Mouse (Mus musculus) liver, embryonic 11.5 days (tissue): ENCODE results near the gene Gm28048. TPM values are rescaled to one million over a fixed set of nuclear protein-coding genes. Genes with fewer than 3 reads are reported as not detected.

ENCODE experiments used
- ATAC-seq: fragments of 200-750 bp; cut with Nextera tagmentation; replicated peaks from 2 replicates; pipeline ENCODE4 v1.8.0; 2017; ENCODE audit warnings: moderate number of reproducible peaks, mild to moderate bottlenecking, moderate TSS enrichment, moderate library complexity; ENCODE audit not compliant: low FRiP score
- DNase-seq: peaks from one replicate; pipeline ENCODE4 v3.0.0-alpha.2; 2017; ENCODE audit warnings: low spot score
- H3K27ac ChIP-seq: fragments of 300-500 bp; sonication (generic); 2 replicates; pipeline ENCODE4 v1.5.1; 2014; ENCODE audit warnings: mild to moderate bottlenecking, low read depth, low read length, control low read depth
- H3K27me3 ChIP-seq: fragments of 300-500 bp; sonication (generic); replicated peaks from 2 replicates; pipeline ENCODE4 v1.6.1; 2014; ENCODE audit warnings: low read length, mixed read lengths; ENCODE audit not compliant: control insufficient read depth, insufficient read depth
- H3K36me3 ChIP-seq: fragments of 300-500 bp; sonication (generic); 2 replicates; pipeline ENCODE4 v1.6.1; 2014; ENCODE audit warnings: mild to moderate bottlenecking, low read length, moderate library complexity, mixed read lengths; ENCODE audit not compliant: control insufficient read depth, insufficient read depth
- H3K4me1 ChIP-seq: fragments of 300-500 bp; sonication (generic); replicated peaks from 2 replicates; pipeline ENCODE4 v1.6.1; 2014; ENCODE audit warnings: low read length, mixed read lengths; ENCODE audit not compliant: control insufficient read depth, insufficient read depth
- H3K4me2 ChIP-seq: fragments of 300-500 bp; sonication (generic); 2 replicates; pipeline ENCODE4 v1.6.1; 2014; ENCODE audit warnings: mild to moderate bottlenecking, control low read depth, moderate library complexity
- H3K4me3 ChIP-seq: fragments of 300-500 bp; sonication (generic); 2 replicates; pipeline ENCODE4 v1.5.1; 2014; ENCODE audit warnings: low read depth, low read length, control low read depth
- H3K9ac ChIP-seq: fragments of 300-500 bp; sonication (generic); 2 replicates; pipeline ENCODE4 v1.6.1; 2014; ENCODE audit warnings: low read depth, low read length, control low read depth
- H3K9me3 ChIP-seq: fragments of 300-500 bp; sonication (generic); 2 replicates; pipeline ENCODE4 v1.6.1; 2016; ENCODE audit warnings: low read length, inconsistent platforms, mixed read lengths; ENCODE audit not compliant: control insufficient read depth
- WGBS: fragments of 180-500 bp; shearing (Covaris S2); extraction: QIAGEN DNeasy Blood & Tissue Kit; methylation state at CpG from one replicate; pipeline ENCODE4 v1.1.7; 2014; 5-methylcytosine and 5-hydroxymethylcytosine counted together
- polyA plus RNA-seq: library from polyadenylated mRNA; unstranded; fragments of >200 nt; fragmentation: Nextera tagmentation; extraction: Ambion mirVana; gene quantifications from 2 replicates; pipeline ENCODE4 v1.2.1, GENCODE M21; 2014

The Gm28048 gene
- polyA plus RNA-seq, 1 experiment from 2014 or later, result 20.0 TPM

- H3K27ac ChIP-seq, result no peak overlapping the region
- H3K36me3 ChIP-seq, result no peaks in the 10 kb centered on the region
- H3K27me3 ChIP-seq, result no peaks in the 10 kb centered on the region
- H3K9ac ChIP-seq, result no peak overlapping the region
- H3K4me1 ChIP-seq, result peaks cover 17% of the 10 kb centered on the region
- ATAC-seq (no peak), DNase-seq (no peak)
- no peak overlapping the region for H3K4me2 ChIP-seq
- no peaks in the 10 kb centered on the region for H3K9me3 ChIP-seq
- 71% methylated on average over 5 of the region's 5 CpGs for WGBS
- no peak overlapping the region for H3K4me3 ChIP-seq
Observed at GRCm38 (mm10) chr11:22798916-22799315, 183.0 kb downstream of the Gm28048 start.

GRCm38 (mm10) chr11:22794734-22795133 is 187.2 kb downstream of the Gm28048 start:
- H3K27me3 ChIP-seq, result no peaks in the 10 kb centered on the region
- no peaks in the 10 kb centered on the region for H3K36me3 ChIP-seq
- no peak for DNase-seq
- H3K9ac ChIP-seq, result no peak overlapping the region
- 93% methylated on average over 1 of the region's 1 CpGs for WGBS
- H3K9me3 ChIP-seq, result no peaks in the 10 kb centered on the region
- no peak overlapping the region for H3K27ac ChIP-seq
- H3K4me1 ChIP-seq, result peaks cover 18% of the 10 kb centered on the region
- no peak overlapping the region for H3K4me3 ChIP-seq
- no peak for ATAC-seq
- H3K4me2 ChIP-seq, result no peak overlapping the region

- peak; percentile 86 for ATAC-seq
- H3K9ac ChIP-seq, result no peak overlapping the region
- peaks cover 18% of the 10 kb centered on the region for H3K4me1 ChIP-seq
- H3K36me3 ChIP-seq, result no peaks in the 10 kb centered on the region
- H3K27me3 ChIP-seq, result no peaks in the 10 kb centered on the region
- 65% methylated on average over 1 of the region's 1 CpGs for WGBS
- H3K27ac ChIP-seq, result peak overlapping the region; percentile 69
- DNase-seq, result no peak
- H3K4me3 ChIP-seq, result no peak overlapping the region
- no peaks in the 10 kb centered on the region for H3K9me3 ChIP-seq
- H3K4me2 ChIP-seq, result peak overlapping the region; percentile 35
Observed at GRCm38 (mm10) chr11:22793881-22794203, 188.0 kb downstream of the Gm28048 start.

GRCm38 (mm10) chr11:22793176-22793880 is 188.6 kb downstream of the Gm28048 start:
- 70% methylated on average over 3 of the region's 3 CpGs for WGBS
- Histone ChIP-seq H3K9me3 (no peaks in the 10 kb centered on the region), H3K36me3 (no peaks in the 10 kb centered on the region), H3K4me3 (no peak overlapping the region), H3K9ac (no peak overlapping the region), H3K27me3 (no peaks in the 10 kb centered on the region), H3K4me1 (peaks cover 18% of the 10 kb centered on the region), H3K4me2 (peak overlapping the region; percentile 35), H3K27ac (peak overlapping the region; percentile 69)
- ATAC-seq (peak; percentile 97), DNase-seq (no peak)

GRCm38 (mm10) chr11:22792149-22792548 is 189.7 kb downstream of the Gm28048 start:
- Histone ChIP-seq H3K9me3 (no peaks in the 10 kb centered on the region), H3K9ac (no peak overlapping the region), H3K27me3 (no peaks in the 10 kb centered on the region), H3K27ac (no peak overlapping the region), H3K4me3 (no peak overlapping the region), H3K36me3 (no peaks in the 10 kb centered on the region), H3K4me1 (peaks cover 18% of the 10 kb centered on the region), H3K4me2 (no peak overlapping the region)
- DNase-seq (no peak), ATAC-seq (no peak)
- WGBS, result 88% methylated on average over 1 of the region's 1 CpGs

- H3K27me3 ChIP-seq, result no peaks in the 10 kb centered on the region
- H3K9me3 ChIP-seq, result no peaks in the 10 kb centered on the region
- H3K27ac ChIP-seq, result no peak overlapping the region
- ATAC-seq (no peak), DNase-seq (no peak)
- H3K4me2 ChIP-seq, result no peak overlapping the region
- no peak overlapping the region for H3K4me3 ChIP-seq
- H3K4me1 ChIP-seq, result peaks cover 18% of the 10 kb centered on the region
- H3K36me3 ChIP-seq, result no peaks in the 10 kb centered on the region
- no peak overlapping the region for H3K9ac ChIP-seq
- 88% methylated on average over 5 of the region's 5 CpGs for WGBS
Observed at GRCm38 (mm10) chr11:22791726-22792125, 190.2 kb downstream of the Gm28048 start.

- H3K4me1 ChIP-seq, result 0 out of 2 replicates have a peak, but pooled peaks cover under 1% of the 10 kb centered on the region
- no peaks in the 10 kb centered on the region for H3K9me3 ChIP-seq
Observed at GRCm38 (mm10) chr11:22787833-22788232, 194.1 kb downstream of the Gm28048 start.

More at GRCm38 (mm10) chr11:22787833-22788232, 194.1 kb downstream of the Gm28048 start:
- WGBS, result 84% methylated on average over 2 of the region's 2 CpGs
- ATAC-seq (no peak), DNase-seq (no peak)
- H3K27me3 ChIP-seq, result no peaks in the 10 kb centered on the region
- H3K27ac ChIP-seq, result no peak overlapping the region
- H3K36me3 ChIP-seq, result no peaks in the 10 kb centered on the region
- H3K4me3 ChIP-seq, result no peak overlapping the region
- H3K4me2 ChIP-seq, result no peak overlapping the region
- no peak overlapping the region for H3K9ac ChIP-seq

Other genes starting within 250 kb of the Gm28048 start
- gene B3gnt2, start 121.1 kb downstream of the Gm28048 start, polyA plus RNA-seq, result 3.9 and 6.6 TPM in 2 replicates
- gene Zrsr1, start 10.1 kb downstream of the Gm28048 start, polyA plus RNA-seq, result 1.7 and 2.1 TPM in 2 replicates
- 331 and 333 TPM in 2 replicates for gene Commd1, start 292 bp upstream of the Gm28048 start, polyA plus RNA-seq
- 399 and 436 TPM in 2 replicates for gene Cct4, start 8.4 kb upstream of the Gm28048 start, polyA plus RNA-seq
- 1.1 and 1.9 TPM in 2 replicates for gene Fam161a, start 25.4 kb upstream of the Gm28048 start, polyA plus RNA-seq